Mouse (Mus musculus) layer of hippocampus, adult 2 months (tissue): ENCODE data around the gene Rgl1. TPM values are rescaled to one million over a fixed set of nuclear protein-coding genes. Genes with fewer than 3 reads are reported as not detected.

ENCODE experiments used
- DNase-seq, 2 experiments: peaks; one replicate each; pipeline ENCODE4 v3.0.0; 2022; ENCODE audit warnings: low spot score in 2 of 2
- H3K27ac ChIP-seq: fragments of 200-600 bp; 2 replicates; pipeline ENCODE4 v1.8.1; 2022
- H3K4me3 ChIP-seq: fragments of 200-600 bp; 2 replicates; pipeline ENCODE4 v1.8.1; 2022; ENCODE audit warnings: mild to moderate bottlenecking
- CTCF ChIP-seq: fragments of 200-600 bp; conservative IDR thresholded peaks from 2 replicates; pipeline ENCODE4 v1.8.1; 2022; ENCODE audit warnings: antibody characterized with exemption, mild to moderate bottlenecking, moderate library complexity
- total RNA-seq, 2 experiments: library from RNA; stranded (reverse); gene quantifications; 2 replicates each; pipeline ENCODE4 v1.2.3; 2021

The Rgl1 gene
- total RNA-seq, 2 experiments from 2014 or later: 126 TPM

- TF ChIP-seq CTCF: peak; percentile 89
- peak; percentile 90 to 91 for DNase-seq
- H3K4me3 ChIP-seq: peak overlapping the region; percentile 98
- peak overlapping the region; percentile 95 for H3K27ac ChIP-seq
These were observed 1.8 kb upstream of the Rgl1 start for GRCm38 (mm10) chr1:152767749-152768488.

GRCm38 (mm10) chr1:152766804-152767748 is 925 bp upstream of the Rgl1 start:
- no peak for TF ChIP-seq CTCF
- peak overlapping the region; percentile 98 for H3K4me3 ChIP-seq
- H3K27ac ChIP-seq: peak overlapping the region; percentile 95
- no peak for DNase-seq

GRCm38 (mm10) chr1:152761791-152762190 is 4.4 kb downstream of the Rgl1 start:
- DNase-seq: no peak
- Histone ChIP-seq H3K4me3 (no peak overlapping the region), H3K27ac (no peak overlapping the region)
- TF ChIP-seq CTCF: no peak

- H3K4me3 ChIP-seq: peak within 1 kb of the TSS; percentile 31
- TF ChIP-seq CTCF: no peak
- peak within 1 kb of the TSS; percentile 76 for H3K27ac ChIP-seq
- DNase-seq: peak in 1 of 2 experiments; percentile 54
These were observed 15.7 kb downstream of the Rgl1 start, which contains the start of gene Apobec4 for GRCm38 (mm10) chr1:152750312-152750965. TSS of gene Apobec4 (plus strand) at chr1:152750551.

- Histone ChIP-seq H3K27ac (peak overlapping the region; percentile 76), H3K4me3 (no peak overlapping the region)
- no peak for TF ChIP-seq CTCF
- DNase-seq: no peak
These were observed 16.9 kb downstream of the Rgl1 start for GRCm38 (mm10) chr1:152749276-152749675.

- DNase-seq: peak; percentile 76 to 87
- Histone ChIP-seq H3K27ac (no peak overlapping the region), H3K4me3 (no peak overlapping the region)
- peak; percentile 93 for TF ChIP-seq CTCF
These were observed 19.7 kb downstream of the Rgl1 start for GRCm38 (mm10) chr1:152746426-152746825.

- no peak for DNase-seq
- H3K4me3 ChIP-seq: no peak overlapping the region
- no peak for TF ChIP-seq CTCF
- no peak overlapping the region for H3K27ac ChIP-seq
These were observed 22.9 kb downstream of the Rgl1 start for GRCm38 (mm10) chr1:152743095-152743826.

GRCm38 (mm10) chr1:152739374-152739773 is 26.8 kb downstream of the Rgl1 start:
- no peak overlapping the region for H3K4me3 ChIP-seq
- no peak for DNase-seq
- H3K27ac ChIP-seq: no peak overlapping the region
- no peak for TF ChIP-seq CTCF

- Histone ChIP-seq H3K27ac (no peak overlapping the region), H3K4me3 (no peak overlapping the region)
- no peak for TF ChIP-seq CTCF
- no peak for DNase-seq
These were observed 27.4 kb downstream of the Rgl1 start for GRCm38 (mm10) chr1:152738793-152739192.

GRCm38 (mm10) chr1:152727604-152728236 is 38.4 kb downstream of the Rgl1 start:
- no peak for DNase-seq
- Histone ChIP-seq H3K4me3 (no peak overlapping the region), H3K27ac (no peak overlapping the region)
- TF ChIP-seq CTCF: no peak

- DNase-seq: no peak
- TF ChIP-seq CTCF: no peak
- Histone ChIP-seq H3K27ac (no peak overlapping the region), H3K4me3 (no peak overlapping the region)
These were observed 40.1 kb downstream of the Rgl1 start for GRCm38 (mm10) chr1:152726095-152726494.

GRCm38 (mm10) chr1:152724286-152724685 is 41.9 kb downstream of the Rgl1 start:
- H3K4me3 ChIP-seq: no peak overlapping the region
- TF ChIP-seq CTCF: peak; percentile 73
- no peak overlapping the region for H3K27ac ChIP-seq
- DNase-seq: no peak
